Mouse (Mus musculus): ENCODE results near the gene Tmc8. TPM values are rescaled to one million over a fixed set of nuclear protein-coding genes. Genes with fewer than 3 reads are reported as not detected.

The Tmc8 gene
- polyA plus RNA-seq, 1 experiment from 2014 or later, result 3.6 TPM

GRCm38 (mm10) chr11:117768725-117769682 is 12.9 kb upstream of the Tmc8 start:
- H3K9ac ChIP-seq (ENCODE audit: low read depth, low read length), result no peak overlapping the region
- H3K9me3 ChIP-seq (replicated peaks; ENCODE audit: low read length), result no peaks in the 10 kb centered on the region
- WGBS, result 69% methylated on average over 20 of the region's 20 CpGs
- H3K27ac ChIP-seq, result peak overlapping the region; percentile 47; the same call in 1 of the 2 replicates
- no peaks in the 10 kb centered on the region for H3K27me3 ChIP-seq (ENCODE audit: insufficient read depth, low read length)
- TF ChIP-seq CTCF (IDR thresholded peaks at IDR 0.05; ENCODE audit: low read depth), result no peak
- DNase-seq (ENCODE audit: low spot score) (no peak), ATAC-seq (replicated peaks; ENCODE audit: low FRiP score, low read depth) (no peak)
- no peak overlapping the region for H3K4me3 ChIP-seq (replicated peaks; ENCODE audit: low read depth, low read length)
- H3K4me2 ChIP-seq (ENCODE audit: low read length), result no peak overlapping the region
- peaks cover 21% of the 10 kb centered on the region for H3K36me3 ChIP-seq (ENCODE audit: insufficient read depth, low read length)
- 0 out of 2 replicates have a peak, but pooled peaks cover 3% of the 10 kb centered on the region for H3K4me1 ChIP-seq (replicated peaks; ENCODE audit: insufficient read depth, low read length)

GRCm38 (mm10) chr11:117769683-117770047 is 12.2 kb upstream of the Tmc8 start:
- Histone ChIP-seq H3K9ac (ENCODE audit: low read depth, low read length) (no peak overlapping the region), H3K27me3 (ENCODE audit: insufficient read depth, low read length) (no peaks in the 10 kb centered on the region), H3K4me2 (ENCODE audit: low read length) (no peak overlapping the region), H3K36me3 (ENCODE audit: insufficient read depth, low read length) (peaks cover 21% of the 10 kb centered on the region), H3K27ac (peak overlapping the region; percentile 47; the same call in 1 of the 2 replicates), H3K9me3 (replicated peaks; ENCODE audit: low read length) (no peaks in the 10 kb centered on the region), H3K4me3 (replicated peaks; ENCODE audit: low read depth, low read length) (no peak overlapping the region), H3K4me1 (replicated peaks; ENCODE audit: insufficient read depth, low read length) (0 out of 2 replicates have a peak, but pooled peaks cover 3% of the 10 kb centered on the region)
- 91% methylated on average over 7 of the region's 7 CpGs for WGBS
- ATAC-seq (replicated peaks; ENCODE audit: low FRiP score, low read depth) (no peak), DNase-seq (ENCODE audit: low spot score) (no peak)
- no peak for TF ChIP-seq CTCF (IDR thresholded peaks at IDR 0.05; ENCODE audit: low read depth)

- Histone ChIP-seq H3K4me1 (replicated peaks; ENCODE audit: insufficient read depth, low read length) (0 out of 2 replicates have a peak, but pooled peaks cover 3% of the 10 kb centered on the region), H3K36me3 (ENCODE audit: insufficient read depth, low read length) (peaks cover 24% of the 10 kb centered on the region), H3K9me3 (replicated peaks; ENCODE audit: low read length) (no peaks in the 10 kb centered on the region), H3K27ac (no peak overlapping the region), H3K27me3 (ENCODE audit: insufficient read depth, low read length) (no peaks in the 10 kb centered on the region), H3K4me2 (ENCODE audit: low read length) (no peak overlapping the region), H3K9ac (ENCODE audit: low read depth, low read length) (no peak overlapping the region), H3K4me3 (replicated peaks; ENCODE audit: low read depth, low read length) (no peak overlapping the region)
- DNase-seq (ENCODE audit: low spot score), result no peak
- 74% methylated on average over 10 of the region's 10 CpGs for WGBS
- TF ChIP-seq CTCF (IDR thresholded peaks at IDR 0.05; ENCODE audit: low read depth), result no peak
- no peak for ATAC-seq (replicated peaks; ENCODE audit: low FRiP score, low read depth)
Measured at GRCm38 (mm10) chr11:117770407-117770806, 11.5 kb upstream of the Tmc8 start.

GRCm38 (mm10) chr11:117772352-117772751 is 9.5 kb upstream of the Tmc8 start:
- H3K4me2 ChIP-seq (ENCODE audit: low read length), result no peak overlapping the region
- H3K36me3 ChIP-seq (ENCODE audit: insufficient read depth, low read length), result peaks cover 32% of the 10 kb centered on the region
- no peaks in the 10 kb centered on the region for H3K4me1 ChIP-seq (replicated peaks; ENCODE audit: insufficient read depth, low read length)
- no peak overlapping the region for H3K4me3 ChIP-seq (replicated peaks; ENCODE audit: low read depth, low read length)
- TF ChIP-seq CTCF (IDR thresholded peaks at IDR 0.05; ENCODE audit: low read depth), result no peak
- ATAC-seq (replicated peaks; ENCODE audit: low FRiP score, low read depth) (no peak), DNase-seq (ENCODE audit: low spot score) (no peak)
- no peak overlapping the region for H3K27ac ChIP-seq
- 93% methylated on average over 7 of the region's 7 CpGs for WGBS
- H3K9ac ChIP-seq (ENCODE audit: low read depth, low read length), result no peak overlapping the region
- H3K9me3 ChIP-seq (replicated peaks; ENCODE audit: low read length), result no peaks in the 10 kb centered on the region
- H3K27me3 ChIP-seq (ENCODE audit: insufficient read depth, low read length), result no peaks in the 10 kb centered on the region

GRCm38 (mm10) chr11:117774925-117775324 is 7.0 kb upstream of the Tmc8 start:
- 90% methylated on average over 10 of the region's 10 CpGs for WGBS
- Histone ChIP-seq H3K9ac (ENCODE audit: low read depth, low read length) (no peak overlapping the region; the same call in 1 of the 2 replicates), H3K27me3 (ENCODE audit: insufficient read depth, low read length) (no peaks in the 10 kb centered on the region), H3K4me1 (replicated peaks; ENCODE audit: insufficient read depth, low read length) (peaks cover 10% of the 10 kb centered on the region), H3K4me2 (ENCODE audit: low read length) (no peak overlapping the region), H3K27ac (no peak overlapping the region), H3K36me3 (ENCODE audit: insufficient read depth, low read length) (peaks cover 30% of the 10 kb centered on the region), H3K9me3 (replicated peaks; ENCODE audit: low read length) (no peaks in the 10 kb centered on the region), H3K4me3 (replicated peaks; ENCODE audit: low read depth, low read length) (no peak overlapping the region)
- DNase-seq (ENCODE audit: low spot score) (no peak), ATAC-seq (replicated peaks; ENCODE audit: low FRiP score, low read depth) (no peak)
- TF ChIP-seq CTCF (IDR thresholded peaks at IDR 0.05; ENCODE audit: low read depth), result no peak

- ATAC-seq (replicated peaks; ENCODE audit: low FRiP score, low read depth), result no peak
- peaks cover 30% of the 10 kb centered on the region for H3K36me3 ChIP-seq (ENCODE audit: insufficient read depth, low read length)
- 91% methylated on average over 13 of the region's 13 CpGs for WGBS
Measured at GRCm38 (mm10) chr11:117775540-117775939, 6.3 kb upstream of the Tmc8 start.

More at GRCm38 (mm10) chr11:117775540-117775939, 6.3 kb upstream of the Tmc8 start:
- no peaks in the 10 kb centered on the region for H3K9me3 ChIP-seq (replicated peaks; ENCODE audit: low read length)
- no peaks in the 10 kb centered on the region for H3K27me3 ChIP-seq (ENCODE audit: insufficient read depth, low read length)
- no peak for TF ChIP-seq CTCF (IDR thresholded peaks at IDR 0.05; ENCODE audit: low read depth)
- DNase-seq (ENCODE audit: low spot score), result no peak
- peaks cover 14% of the 10 kb centered on the region for H3K4me1 ChIP-seq (replicated peaks; ENCODE audit: insufficient read depth, low read length)
- H3K4me3 ChIP-seq (replicated peaks; ENCODE audit: low read depth, low read length), result no peak overlapping the region
- no peak overlapping the region for H3K27ac ChIP-seq
- H3K9ac ChIP-seq (ENCODE audit: low read depth, low read length), result no peak overlapping the region
- no peak overlapping the region for H3K4me2 ChIP-seq (ENCODE audit: low read length)
